Mouse (Mus musculus) left cerebral cortex, adult 8-10 months (tissue): Measurements from ENCODE around the gene D17H6S53E. TPM values are rescaled to one million over a fixed set of nuclear protein-coding genes. Genes with fewer than 3 reads are reported as not detected.

Experiments
- DNase-seq, 2 experiments: peaks; one replicate each; pipeline ENCODE4 v3.0.0; 2022; ENCODE audit warnings: low spot score in 2 of 2
- total RNA-seq, 4 experiments: library from RNA; stranded (reverse); gene quantifications; 2 replicates each; pipeline ENCODE4 v1.2.4; 2022

D17H6S53E gene
- total RNA-seq, 4 experiments from 2014 or later: 25.6 to 34.3 (median 30.1) TPM

DNA sequence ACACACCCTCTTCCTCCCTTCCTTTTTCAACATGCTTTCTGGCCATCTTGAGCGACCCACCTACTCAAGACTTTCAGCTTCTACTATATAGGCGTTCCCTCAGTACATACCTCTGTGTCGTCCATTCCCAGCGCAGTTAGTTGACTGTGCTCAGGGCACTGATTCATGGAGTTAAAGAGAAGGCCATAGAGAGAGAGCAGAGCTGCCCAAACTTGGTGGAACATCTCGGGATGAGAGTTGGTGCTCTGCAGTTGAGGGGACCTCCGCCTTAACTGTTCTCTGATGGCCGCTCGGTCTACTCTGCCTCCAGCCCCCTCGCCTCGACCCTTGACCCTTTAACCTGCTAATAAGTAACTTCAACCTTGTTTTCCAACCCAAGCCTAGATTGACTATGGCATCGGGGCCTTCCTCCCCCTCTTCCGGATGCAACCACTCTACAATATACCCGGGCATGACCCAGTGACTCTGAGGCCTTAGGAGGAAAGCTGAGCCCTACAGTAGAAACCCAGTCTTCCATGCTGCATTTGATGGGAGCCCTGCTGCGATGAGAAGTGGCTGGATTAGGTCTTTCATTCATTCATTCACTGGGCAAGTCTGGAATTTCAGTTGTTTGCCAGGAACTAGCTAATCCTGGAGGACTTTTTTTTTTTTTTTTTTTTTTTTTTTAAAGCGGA is 5.5 kb downstream of the D17H6S53E start, which contains the start of gene Apom:
Gene Apom, minus strand, starts transcription at position 551 of the 674 bp plus-strand sequence.
- no peak for DNase-seq

DNA sequence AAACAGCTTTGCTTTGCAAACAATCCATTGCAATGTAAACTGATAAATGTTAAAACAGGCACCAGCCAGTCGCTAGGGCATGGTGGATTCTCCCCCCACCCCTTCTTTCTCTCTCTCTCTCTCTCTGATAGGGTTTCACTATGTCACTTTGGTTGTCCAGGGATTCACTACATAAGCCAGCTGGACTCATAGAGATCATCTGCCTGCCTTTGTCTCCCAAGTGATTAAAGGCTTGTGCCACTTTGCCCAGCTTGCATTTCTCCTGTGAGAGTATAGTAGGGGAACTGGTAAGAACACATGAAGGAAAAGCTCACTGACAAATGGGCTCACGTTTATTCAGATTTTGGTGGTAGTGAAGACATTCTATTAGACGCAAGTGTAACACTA is 6.0 kb downstream of the D17H6S53E start:
- DNase-seq: no peak

DNA sequence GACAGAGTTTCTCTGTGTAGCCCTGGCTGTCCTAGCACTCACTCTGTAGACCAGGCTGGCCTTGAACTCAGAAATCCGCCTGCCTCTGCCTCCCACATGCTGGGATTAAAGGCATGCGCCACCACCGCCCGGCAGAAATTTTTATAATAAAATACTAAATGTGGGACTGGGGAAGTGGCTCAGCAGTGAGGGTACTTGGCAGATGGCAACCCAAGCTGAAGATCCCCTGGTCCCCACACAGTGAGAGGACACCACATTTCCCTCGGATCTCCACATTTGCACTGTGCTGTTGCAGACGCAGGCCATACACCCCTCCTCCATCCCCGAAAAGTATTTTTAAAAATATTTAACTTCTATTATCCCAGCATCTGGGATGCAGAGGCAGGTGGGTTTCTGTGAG is 7.3 kb downstream of the D17H6S53E start:
- no peak for DNase-seq

DNA sequence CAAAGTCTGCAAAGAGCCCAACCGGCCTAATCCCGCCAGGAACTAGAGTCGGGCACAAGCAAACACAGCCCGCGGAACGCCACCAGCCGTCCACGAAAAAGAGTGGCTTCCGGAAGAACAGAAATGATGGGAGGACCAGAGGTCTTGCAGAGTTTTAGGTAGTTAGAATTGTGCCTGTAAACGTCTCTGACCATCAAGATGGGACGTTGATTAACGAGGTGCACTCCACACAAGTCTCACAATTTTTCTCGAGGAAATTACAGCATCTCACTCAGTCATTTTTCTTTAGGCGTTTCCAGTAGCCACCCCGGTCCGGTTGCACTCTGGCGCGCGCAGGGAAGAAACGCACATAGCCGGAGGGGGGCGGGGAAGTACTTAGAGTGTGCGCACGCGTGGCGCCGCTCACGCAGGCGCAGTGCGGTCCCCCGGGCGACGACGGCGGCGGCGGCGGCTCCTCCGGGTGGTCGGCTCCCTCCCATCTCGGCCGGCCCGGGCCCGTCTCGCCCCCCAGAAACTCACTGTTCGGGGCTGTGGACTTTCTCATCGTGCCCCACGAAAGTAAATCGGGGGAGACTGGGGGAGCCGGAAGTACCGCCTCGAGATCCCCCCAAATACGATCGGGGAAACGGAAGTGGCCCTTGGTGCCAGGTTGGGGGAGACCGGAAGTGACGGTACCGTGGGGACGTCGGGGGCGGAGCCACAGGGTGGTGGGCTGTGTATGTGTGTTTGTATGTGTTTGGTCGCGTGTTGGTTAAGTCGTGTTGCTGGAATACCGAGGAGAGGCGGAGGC is 8.8 kb downstream of the D17H6S53E start, which contains the start of gene Bag6:
Gene Bag6, plus strand, starts transcription at position 378 of the 790 bp plus-strand sequence.
- peak; percentile 93 to 95 for DNase-seq

- no peak for DNase-seq
These were observed 9.6 kb downstream of the D17H6S53E start for GRCm38 (mm10) chr17:35135591-35136320.

- DNase-seq: no peak
These were observed 13.1 kb downstream of the D17H6S53E start for GRCm38 (mm10) chr17:35139269-35139668.

GRCm38 (mm10) chr17:35140490-35140996 is 14.4 kb downstream of the D17H6S53E start:
- no peak for DNase-seq

GRCm38 (mm10) chr17:35141971-35142370 is 15.8 kb downstream of the D17H6S53E start:
- DNase-seq: no peak

GRCm38 (mm10) chr17:35146139-35146538 is 20.0 kb downstream of the D17H6S53E start:
- no peak for DNase-seq

- no peak for DNase-seq
These were observed 21.2 kb downstream of the D17H6S53E start for GRCm38 (mm10) chr17:35147348-35147747.

DNA sequence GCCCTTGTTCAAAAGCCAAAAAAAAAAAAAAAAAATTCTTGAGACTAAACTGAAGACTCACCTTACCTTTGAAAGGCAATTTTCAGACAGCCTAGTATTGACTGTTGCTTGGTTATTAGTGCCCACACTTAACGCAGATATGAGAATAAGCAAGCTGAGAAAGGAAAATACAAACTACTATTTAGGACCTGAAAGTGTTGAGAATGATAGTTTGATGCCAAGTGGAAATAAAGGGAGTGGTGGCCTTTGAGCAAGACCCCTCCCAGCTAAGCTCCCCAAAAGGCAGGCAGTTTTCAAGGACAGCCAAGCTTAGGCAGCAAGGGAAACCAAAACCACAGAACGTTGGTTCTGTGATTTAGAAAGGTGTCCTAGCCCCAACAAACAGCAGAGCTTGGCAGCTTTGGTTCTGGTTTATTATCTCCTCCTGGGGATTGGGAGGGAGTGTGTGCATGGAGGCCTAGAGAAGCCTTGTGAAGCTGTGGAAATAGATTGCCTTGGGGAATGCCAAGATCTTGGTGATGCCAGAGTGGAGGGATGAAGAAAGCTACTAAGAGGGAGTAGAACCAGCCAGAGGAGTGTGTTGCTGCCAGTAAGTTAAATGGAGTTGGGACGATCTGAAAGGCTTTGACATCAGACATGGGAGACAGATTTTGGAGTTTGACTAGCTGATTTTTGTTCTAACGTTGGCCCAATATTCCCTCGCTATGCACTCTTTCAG is 21.9 kb downstream of the D17H6S53E start:
- DNase-seq: no peak

DNA sequence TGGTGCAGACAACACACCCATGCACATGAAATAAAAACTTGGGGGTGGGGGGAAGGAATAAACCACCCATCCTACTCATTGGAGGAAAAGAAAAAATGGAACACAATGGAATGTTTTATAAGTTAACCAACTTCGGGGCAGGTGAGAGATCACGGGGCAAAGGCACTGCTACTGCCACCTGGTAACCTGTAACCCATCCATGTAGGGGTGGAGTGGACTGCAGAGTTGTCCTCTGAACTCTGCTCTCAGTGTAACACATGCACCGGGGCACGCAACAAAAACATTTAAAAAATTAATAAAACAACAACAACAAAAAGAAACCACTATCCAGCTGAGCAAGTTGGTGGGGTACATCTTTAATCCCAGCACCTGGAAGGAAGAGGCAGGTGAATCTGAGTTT is 25.9 kb downstream of the D17H6S53E start:
- no peak for DNase-seq

DNA sequence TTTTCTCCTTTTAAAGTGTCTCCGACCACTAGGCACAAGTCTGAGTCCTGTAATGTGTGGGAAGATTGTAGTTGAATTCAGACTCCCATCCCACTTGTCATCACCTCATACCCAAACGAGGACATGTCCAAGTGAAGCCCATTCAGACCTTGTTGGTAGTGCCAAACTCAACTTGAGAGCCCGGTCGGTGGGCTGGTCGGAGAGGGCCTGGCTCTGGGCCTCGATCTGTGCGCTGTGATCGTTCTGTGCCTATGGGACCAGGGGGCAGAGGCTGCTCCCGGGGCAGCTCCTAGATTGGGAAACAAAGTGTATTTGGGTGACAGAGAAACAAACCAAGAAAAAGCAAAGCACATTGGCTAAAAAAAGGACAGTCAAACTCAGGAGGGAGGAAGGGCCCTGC is 26.9 kb downstream of the D17H6S53E start:
- DNase-seq: no peak

- DNase-seq: no peak
These were observed 27.8 kb downstream of the D17H6S53E start for GRCm38 (mm10) chr17:35153931-35154330.

GRCm38 (mm10) chr17:35154616-35155015 is 28.4 kb downstream of the D17H6S53E start:
- no peak for DNase-seq

DNA sequence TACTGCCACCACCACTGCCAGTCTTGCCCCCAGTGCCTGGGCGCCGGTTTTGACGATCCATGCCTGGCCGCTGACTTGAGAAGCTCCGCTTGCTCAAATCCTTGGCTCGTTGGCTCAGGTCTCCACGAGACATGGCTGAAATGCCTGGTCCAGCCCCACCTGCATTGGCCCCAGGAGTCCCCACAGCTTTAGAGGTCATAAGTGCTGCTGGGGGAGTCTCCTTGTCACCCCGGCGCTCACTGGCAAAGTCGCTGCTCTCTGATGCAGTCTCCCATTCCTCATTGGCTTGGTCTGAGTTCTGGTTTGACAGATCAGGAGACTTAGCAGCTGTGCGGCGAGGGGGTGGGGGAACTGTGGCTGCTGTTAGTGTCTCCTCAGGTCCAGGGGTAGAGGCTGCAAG is 29.3 kb downstream of the D17H6S53E start:
- no peak for DNase-seq

- DNase-seq: no peak
These were observed 30.5 kb downstream of the D17H6S53E start for GRCm38 (mm10) chr17:35156461-35157200.

DNA sequence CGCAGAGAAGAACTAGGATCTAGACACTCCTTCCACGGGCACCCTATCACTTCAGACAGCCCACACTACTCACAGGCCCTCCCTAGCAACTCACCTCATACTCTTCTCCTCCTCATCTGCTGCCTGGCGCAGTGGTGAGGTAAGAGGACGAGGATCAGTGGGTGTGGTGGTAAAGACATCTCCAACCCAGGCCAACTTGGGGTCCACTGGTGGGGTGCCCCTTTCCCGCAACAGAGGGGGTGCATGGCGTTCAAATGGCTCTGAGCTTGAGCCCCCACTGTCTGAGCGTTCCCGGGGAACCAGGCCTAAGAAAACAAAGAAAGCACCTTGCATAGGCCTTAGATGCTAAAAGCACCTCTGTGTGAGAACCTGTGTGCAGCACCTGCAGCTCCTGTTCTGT is 31.1 kb downstream of the D17H6S53E start:
- no peak for DNase-seq

DNA sequence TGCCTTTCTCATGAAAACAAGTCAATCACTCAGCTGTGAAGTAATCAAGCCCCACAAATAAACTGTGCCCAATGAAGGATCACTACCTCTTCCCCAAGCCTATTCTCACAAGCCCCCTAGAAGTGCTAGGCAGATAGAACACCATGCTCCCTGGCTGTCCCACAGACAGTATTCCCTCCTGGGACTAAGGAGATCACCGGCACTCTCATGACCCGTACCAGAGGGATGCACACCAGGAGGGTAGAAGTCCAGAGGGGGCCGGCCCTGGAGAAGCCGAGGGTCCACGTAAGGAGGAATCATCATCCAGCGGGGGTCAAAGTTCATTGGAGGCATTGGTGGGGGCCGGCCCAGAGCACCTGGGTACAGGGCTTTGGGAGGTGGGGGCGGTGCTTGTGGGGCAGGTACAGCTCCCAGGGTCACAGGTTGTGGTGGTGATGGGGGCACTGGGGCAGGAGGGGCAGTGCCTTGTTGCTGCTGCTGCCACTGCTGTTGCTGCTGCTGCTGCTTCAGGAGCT is 31.5 kb downstream of the D17H6S53E start:
- no peak for DNase-seq
